Mouse (Mus musculus) naive thymus-derived CD4-positive, alpha-beta T cell, adult 2 months (primary cell): Measurements from ENCODE around the gene Zfp787.
"Not testable (repeated sequence)": the region's sequence is repeated elsewhere in the genome, so short reads cannot be mapped to it uniquely, and the experiment has no call there.

ENCODE experiments used
- DNase-seq: peaks from one replicate; pipeline ENCODE4 v3.0.0-alpha.2; 2011; ENCODE audit warnings: low read depth

The Zfp787 gene

GRCm38 (mm10) chr7:6162172-6162571 is 6.4 kb upstream of the Zfp787 start:
- DNase-seq = no peak

GRCm38 (mm10) chr7:6161541-6161940 is 5.7 kb upstream of the Zfp787 start:
- no peak for DNase-seq

- no peak for DNase-seq
These were observed 3.8 kb upstream of the Zfp787 start for GRCm38 (mm10) chr7:6159604-6160003.

GRCm38 (mm10) chr7:6157479-6157878 is 1.7 kb upstream of the Zfp787 start:
- no peak for DNase-seq

GRCm38 (mm10) chr7:6156901-6157472 is 1.2 kb upstream of the Zfp787 start:
- no peak for DNase-seq

GRCm38 (mm10) chr7:6155031-6155872 is 545 bp downstream of the Zfp787 start:
- peak; percentile 90 for DNase-seq

- no peak for DNase-seq
These were observed 1.6 kb downstream of the Zfp787 start for GRCm38 (mm10) chr7:6154164-6154563.

GRCm38 (mm10) chr7:6153131-6153530 is 2.7 kb downstream of the Zfp787 start:
- DNase-seq = no peak

GRCm38 (mm10) chr7:6152036-6152435 is 3.8 kb downstream of the Zfp787 start:
- no peak for DNase-seq

GRCm38 (mm10) chr7:6151266-6151665 is 4.5 kb downstream of the Zfp787 start:
- no peak for DNase-seq

GRCm38 (mm10) chr7:6147688-6148087 is 8.1 kb downstream of the Zfp787 start:
- no peak for DNase-seq

GRCm38 (mm10) chr7:6146982-6147325 is 8.8 kb downstream of the Zfp787 start:
- DNase-seq = no peak

GRCm38 (mm10) chr7:6146194-6146981 is 9.4 kb downstream of the Zfp787 start:
- DNase-seq = no peak

- no peak for DNase-seq
These were observed 10.2 kb downstream of the Zfp787 start for GRCm38 (mm10) chr7:6145423-6146188.

GRCm38 (mm10) chr7:6143991-6144531 is 11.7 kb downstream of the Zfp787 start:
- no peak for DNase-seq

GRCm38 (mm10) chr7:6139295-6139694 is 16.5 kb downstream of the Zfp787 start:
- no peak for DNase-seq

GRCm38 (mm10) chr7:6136497-6136896 is 19.3 kb downstream of the Zfp787 start:
- no peak for DNase-seq

- no peak for DNase-seq
These were observed 23.2 kb downstream of the Zfp787 start for GRCm38 (mm10) chr7:6132646-6133045.

GRCm38 (mm10) chr7:6130346-6130745 is 25.5 kb downstream of the Zfp787 start:
- DNase-seq = no peak

GRCm38 (mm10) chr7:6126690-6127448 is 28.9 kb downstream of the Zfp787 start:
- DNase-seq = peak; percentile 91

GRCm38 (mm10) chr7:6121128-6121527 is 34.7 kb downstream of the Zfp787 start:
- not testable (repeated sequence) for DNase-seq
